Mouse (Mus musculus) neural tube, embryonic 13.5 days (tissue): ENCODE results near the gene Gm5129. TPM values are rescaled to one million over a fixed set of nuclear protein-coding genes. Genes with fewer than 3 reads are reported as not detected.
A peak's percentile ranks its signal among the peaks of the same experiment; 100 is the strongest.
"Not testable (repeated sequence)": the region's sequence is repeated elsewhere in the genome, so short reads cannot be mapped to it uniquely, and the experiment has no call there.

ENCODE experiments used
- ATAC-seq: fragments of 200-750 bp; cut with Nextera tagmentation; 2 replicates; pipeline ENCODE4 v1.8.0; 2017; ENCODE audit warnings: low read depth, mild to moderate bottlenecking, moderate TSS enrichment, moderate library complexity
- H3K27ac ChIP-seq: fragments of 300-500 bp; sonication (generic); replicated peaks from 2 replicates; pipeline ENCODE4 v1.5.1; 2015; ENCODE audit warnings: moderate library complexity, mild to moderate bottlenecking, inconsistent platforms
- H3K27me3 ChIP-seq: fragments of 300-500 bp; sonication (generic); 2 replicates; pipeline ENCODE4 v1.6.1; 2015; ENCODE audit warnings: mild to moderate bottlenecking, inconsistent platforms
- H3K36me3 ChIP-seq: fragments of 300-500 bp; sonication (generic); 2 replicates; pipeline ENCODE4 v1.6.1; 2015; ENCODE audit warnings: mild to moderate bottlenecking, inconsistent platforms
- H3K4me1 ChIP-seq: fragments of 300-500 bp; sonication (generic); replicated peaks from 2 replicates; pipeline ENCODE4 v1.6.1; 2015; ENCODE audit warnings: inconsistent platforms
- H3K4me2 ChIP-seq: fragments of 300-500 bp; sonication (generic); 2 replicates; pipeline ENCODE4 v1.6.1; 2015; ENCODE audit warnings: inconsistent platforms, mild to moderate bottlenecking, moderate library complexity
- H3K4me3 ChIP-seq: fragments of 300-500 bp; sonication (generic); 2 replicates; pipeline ENCODE4 v1.5.1; 2015; ENCODE audit warnings: mild to moderate bottlenecking, inconsistent platforms
- H3K9ac ChIP-seq: fragments of 300-500 bp; sonication (generic); 2 replicates; pipeline ENCODE4 v1.6.1; 2015; ENCODE audit warnings: moderate library complexity, mild to moderate bottlenecking, inconsistent platforms
- H3K9me3 ChIP-seq: fragments of 300-500 bp; sonication (generic); 2 replicates; pipeline ENCODE4 v1.6.1; 2016; ENCODE audit warnings: inconsistent platforms
- WGBS: fragments of 180-500 bp; shearing (Covaris S2); methylation state at CpG from one replicate; pipeline ENCODE4 v1.1.7; 2015; 5-methylcytosine and 5-hydroxymethylcytosine counted together
- polyA plus RNA-seq: library from polyadenylated mRNA; unstranded; fragments of >200 nt; fragmentation: Nextera tagmentation; extraction: Ambion mirVana; gene quantifications from 2 replicates; pipeline ENCODE4 v1.2.1, GENCODE M21; 2015

Gm5129 gene
- polyA plus RNA-seq = not detected in 2 replicates

DNA sequence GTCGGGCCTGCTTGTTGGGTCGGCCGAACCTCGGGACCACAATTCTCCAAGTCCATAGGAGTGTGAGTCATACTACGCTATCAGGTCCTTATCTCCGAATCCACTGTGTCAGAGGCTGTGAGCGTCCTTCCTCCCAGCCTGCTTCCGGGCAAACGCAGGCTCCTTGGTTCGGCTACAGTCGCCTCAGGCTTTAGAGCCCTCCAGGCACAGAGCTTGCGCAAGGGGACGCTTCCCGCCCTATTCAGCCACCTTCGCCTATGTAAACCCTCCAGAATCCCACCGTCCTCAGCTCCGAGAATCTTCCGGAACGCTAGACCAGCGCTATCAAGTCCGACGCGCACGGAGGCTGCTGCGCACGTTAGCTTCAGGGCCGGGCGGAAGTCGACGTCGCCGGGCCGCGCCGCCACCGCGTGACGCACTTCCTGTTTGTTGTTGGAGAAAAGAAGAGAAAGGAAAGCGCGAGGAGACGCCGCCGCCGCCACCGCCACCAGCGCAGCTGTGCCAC lies at the start of gene Gm5129, which contains the start of gene Dnajb6:
Gene Gm5129 (minus strand): TSS at position 380 of the 505 bp plus-strand sequence.
Gene Dnajb6 (plus strand): TSS at position 132 of the 505 bp plus-strand sequence.
- Histone ChIP-seq H3K9ac (peak within 1 kb of the TSS; percentile 87), H3K9me3 (no peaks in the 10 kb centered on the region), H3K4me1 (peaks cover 42% of the 10 kb centered on the region), H3K27ac (peak within 1 kb of the TSS; percentile 96), H3K27me3 (no peaks in the 10 kb centered on the region), H3K4me2 (peak within 1 kb of the TSS; percentile 88), H3K4me3 (peak within 1 kb of the TSS; percentile 82), H3K36me3 (no peaks in the 10 kb centered on the region)
- WGBS = under 1% methylated on average over 46 of the region's 46 CpGs
- ATAC-seq = peak; percentile 98

DNA sequence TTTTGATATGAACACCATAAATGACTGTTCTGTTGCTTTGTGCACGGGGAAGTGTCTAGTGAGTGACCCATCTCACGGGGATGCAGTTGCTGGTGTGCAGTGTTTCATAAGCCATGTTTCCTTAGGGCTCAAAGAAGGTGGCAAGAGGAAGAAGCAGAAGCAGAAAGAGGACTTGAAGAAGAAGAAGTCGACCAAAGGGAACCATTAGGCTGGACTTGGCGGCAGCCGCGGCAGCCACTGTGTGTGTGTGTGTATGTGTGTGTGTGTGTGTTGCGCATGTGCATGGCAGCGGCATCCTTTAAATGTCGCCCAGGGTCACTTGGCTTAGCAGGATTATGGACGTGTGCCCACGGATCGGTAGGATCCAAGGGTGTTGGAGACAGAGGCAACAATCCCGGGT lies 49.2 kb upstream of the Gm5129 start:
- H3K9ac ChIP-seq, H3K4me2 ChIP-seq: not testable (repeated sequence)
- 92% methylated on average over 11 of the region's 13 CpGs for WGBS

DNA sequence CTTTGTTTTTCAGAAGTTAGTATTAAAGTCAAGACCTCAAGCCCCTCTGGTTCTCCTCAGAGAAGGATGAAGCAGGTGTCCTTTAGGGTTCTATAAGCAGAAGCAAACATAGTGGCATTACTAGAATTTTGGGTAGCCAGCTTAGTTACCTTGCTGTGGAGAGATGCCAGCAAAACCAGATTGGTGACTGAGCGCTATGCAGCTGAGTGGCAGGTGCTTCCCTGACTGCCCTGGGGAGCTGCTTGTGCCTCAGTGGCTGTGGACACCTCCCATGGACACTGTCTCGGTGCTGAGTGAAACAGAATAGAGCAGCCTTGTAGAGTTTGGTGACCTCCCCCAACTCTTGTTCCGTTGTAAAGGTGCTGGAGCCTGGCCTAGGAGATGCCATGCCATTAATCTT lies 46.5 kb upstream of the Gm5129 start:
- Histone ChIP-seq H3K27me3 (no peaks in the 10 kb centered on the region), H3K9ac (no peak overlapping the region), H3K4me3 (no peak overlapping the region), H3K4me1 (no peaks in the 10 kb centered on the region), H3K27ac (no peak overlapping the region), H3K4me2 (no peak overlapping the region), H3K9me3 (no peaks in the 10 kb centered on the region), H3K36me3 (peaks cover 33% of the 10 kb centered on the region; the same call in 1 of the 2 replicates)
- no peak for ATAC-seq
- 88% methylated on average over 3 of the region's 3 CpGs for WGBS

More for the DNA sequence above, 49.2 kb upstream of the Gm5129 start:
- H3K4me3 ChIP-seq, H3K27me3 ChIP-seq, H3K9me3 ChIP-seq, H3K4me1 ChIP-seq, H3K27ac ChIP-seq, ATAC-seq: not testable (repeated sequence)
- peaks cover 18% of the 10 kb centered on the region; the same call in 1 of the 2 replicates for H3K36me3 ChIP-seq

DNA sequence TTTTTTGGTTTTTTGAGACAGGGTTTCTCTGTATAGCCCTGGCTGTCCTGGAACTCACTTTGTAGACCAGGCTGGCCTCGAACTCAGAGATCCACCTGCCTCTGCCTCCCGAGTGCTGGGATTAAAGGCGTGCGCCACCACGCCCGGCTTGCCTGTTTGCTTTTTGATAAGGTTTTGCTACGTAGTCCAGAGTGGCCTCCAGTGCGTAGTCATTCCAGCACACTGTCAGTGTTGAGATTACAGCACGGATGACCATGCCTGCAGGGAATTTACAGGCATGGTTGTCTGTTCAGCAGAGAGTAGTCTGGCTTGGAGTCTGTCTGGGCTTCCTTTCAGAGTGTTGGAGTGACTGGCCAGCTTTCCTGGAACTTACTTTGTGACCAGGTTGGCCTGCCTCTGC lies 44.0 kb upstream of the Gm5129 start:
- H3K9ac ChIP-seq, H3K9me3 ChIP-seq, H3K4me3 ChIP-seq, ATAC-seq, H3K27ac ChIP-seq, H3K4me1 ChIP-seq, H3K4me2 ChIP-seq, H3K27me3 ChIP-seq: not testable (repeated sequence)
- H3K36me3 ChIP-seq = peaks cover 37% of the 10 kb centered on the region
- WGBS = 94% methylated on average over 9 of the region's 9 CpGs

DNA sequence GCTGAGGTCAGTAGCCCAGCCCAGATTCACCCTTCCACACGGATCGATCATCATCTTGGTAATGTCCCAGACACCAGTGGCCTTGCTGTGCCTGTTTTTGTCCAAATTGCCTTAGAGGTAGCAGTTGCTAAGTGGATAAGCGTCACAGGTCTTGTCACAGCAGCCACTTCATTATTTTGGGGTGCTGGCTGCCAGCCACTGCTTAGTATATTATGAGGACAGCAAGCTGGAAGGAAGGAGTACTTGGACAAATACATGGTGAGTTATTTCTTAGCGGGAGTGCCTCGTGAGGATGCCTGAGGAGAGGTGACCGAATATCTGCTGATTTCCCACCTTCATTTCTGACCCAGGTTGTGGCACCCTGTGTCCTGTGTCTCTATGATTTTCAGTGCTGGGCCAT lies 42.3 kb upstream of the Gm5129 start:
- no peaks in the 10 kb centered on the region for H3K4me1 ChIP-seq
- peaks cover 44% of the 10 kb centered on the region for H3K36me3 ChIP-seq
- H3K4me2 ChIP-seq = no peak overlapping the region
- no peak overlapping the region for H3K27ac ChIP-seq
- H3K27me3 ChIP-seq = no peaks in the 10 kb centered on the region
- H3K9ac ChIP-seq = no peak overlapping the region
- H3K4me3 ChIP-seq = no peak overlapping the region
- no peak for ATAC-seq
- no peaks in the 10 kb centered on the region for H3K9me3 ChIP-seq
- 95% methylated on average over 6 of the region's 6 CpGs for WGBS

DNA sequence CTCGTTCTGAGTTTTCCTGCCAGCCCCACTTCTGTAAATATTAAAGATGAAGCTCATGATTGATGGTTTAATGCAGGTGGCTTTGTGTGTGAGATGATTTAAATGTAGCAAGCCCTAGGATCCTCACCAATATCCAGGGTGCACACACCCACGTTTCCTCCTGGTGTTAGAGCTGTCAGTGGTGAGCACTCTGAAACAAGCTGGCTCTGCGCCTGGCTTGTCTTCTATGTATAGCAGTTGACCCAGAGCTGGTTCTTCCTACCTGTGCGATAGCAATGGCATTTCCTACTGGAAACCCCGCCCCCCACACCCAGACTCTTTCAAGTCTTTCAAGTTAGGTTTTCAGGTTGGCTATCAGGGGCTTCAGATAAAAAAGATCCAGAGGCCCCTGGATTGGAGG lies 39.7 kb upstream of the Gm5129 start:
- Histone ChIP-seq H3K9me3 (no peaks in the 10 kb centered on the region), H3K4me1 (no peaks in the 10 kb centered on the region), H3K27me3 (no peaks in the 10 kb centered on the region), H3K4me2 (no peak overlapping the region), H3K36me3 (peaks cover 45% of the 10 kb centered on the region), H3K9ac (no peak overlapping the region), H3K4me3 (no peak overlapping the region), H3K27ac (no peak overlapping the region)
- WGBS = 92% methylated on average over 5 of the region's 5 CpGs
- ATAC-seq = no peak

DNA sequence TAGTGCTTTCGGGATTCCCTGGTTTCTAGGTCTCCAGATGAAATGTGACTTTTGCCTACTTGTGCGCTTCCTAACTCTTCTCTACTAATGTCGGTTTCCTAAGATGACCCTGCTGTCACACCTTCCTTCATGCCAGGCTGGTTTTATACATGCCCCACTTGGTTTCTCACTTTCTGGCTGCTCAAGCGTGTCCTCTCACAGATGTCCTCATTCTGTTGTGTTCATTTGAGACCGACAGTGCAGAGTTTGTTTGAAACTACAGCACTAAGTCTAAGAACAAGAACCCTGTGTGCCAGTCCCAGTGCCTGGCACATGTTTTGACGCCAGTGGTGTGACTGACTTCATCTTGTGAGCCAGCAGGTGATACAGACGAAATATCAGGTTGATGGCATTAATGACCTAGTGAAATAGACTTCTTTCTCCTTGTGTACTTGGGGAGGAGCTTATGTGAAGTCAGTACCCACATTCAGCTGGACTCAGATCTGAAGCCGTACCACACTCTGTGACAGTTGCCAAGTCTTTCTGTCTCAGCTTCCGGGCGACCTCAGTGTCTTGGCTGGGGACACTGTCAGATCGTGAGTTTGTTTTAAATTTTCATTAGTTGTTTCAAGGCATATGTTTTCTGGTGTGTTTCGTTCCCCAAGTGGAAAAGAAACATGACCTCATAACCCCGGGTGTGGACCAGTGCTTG lies 37.9 kb upstream of the Gm5129 start:
- 88% methylated on average over 13 of the region's 13 CpGs for WGBS
- H3K9me3 ChIP-seq = no peaks in the 10 kb centered on the region
- no peak overlapping the region for H3K27ac ChIP-seq
- H3K36me3 ChIP-seq = peaks cover 45% of the 10 kb centered on the region
- no peak for ATAC-seq
- H3K4me3 ChIP-seq = no peak overlapping the region
- H3K27me3 ChIP-seq = no peaks in the 10 kb centered on the region
- H3K4me1 ChIP-seq = no peaks in the 10 kb centered on the region
- no peak overlapping the region for H3K9ac ChIP-seq
- no peak overlapping the region for H3K4me2 ChIP-seq

DNA sequence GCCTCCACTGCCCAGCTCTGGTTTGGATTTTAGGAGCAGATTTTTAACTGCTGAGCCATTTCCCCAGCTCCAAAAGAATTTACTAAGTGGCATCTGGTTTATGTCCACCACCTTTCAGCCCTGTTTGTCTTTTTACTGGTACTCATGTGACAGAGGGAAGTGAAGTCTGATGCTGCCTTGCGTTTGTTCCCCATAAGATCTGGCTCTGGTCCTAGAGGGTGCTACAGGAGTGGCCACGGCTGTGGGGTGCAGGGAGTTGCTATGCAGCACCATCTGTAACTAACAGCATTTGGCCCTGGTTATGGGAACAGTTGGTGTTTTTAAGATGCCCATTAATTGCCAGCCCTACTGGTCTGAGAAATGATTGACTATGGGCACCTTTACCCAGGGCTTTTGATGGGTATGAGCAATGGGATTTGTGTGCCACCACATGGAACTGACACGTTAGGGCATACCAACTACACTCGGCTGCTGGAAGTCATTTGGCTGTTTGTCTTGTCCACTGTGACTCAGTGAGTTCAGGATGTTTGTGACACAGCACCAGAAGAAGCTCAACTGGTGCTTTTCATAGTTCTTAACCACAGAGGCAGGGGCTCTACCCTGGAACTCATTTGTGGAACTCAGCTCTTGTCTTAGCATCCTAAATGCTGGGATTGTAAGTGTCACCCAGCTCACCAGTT lies 37.1 kb upstream of the Gm5129 start:
- Histone ChIP-seq H3K4me2 (no peak overlapping the region), H3K36me3 (peaks cover 45% of the 10 kb centered on the region), H3K9ac (no peak overlapping the region), H3K27ac (no peak overlapping the region), H3K27me3 (no peaks in the 10 kb centered on the region), H3K4me1 (no peaks in the 10 kb centered on the region), H3K9me3 (no peaks in the 10 kb centered on the region), H3K4me3 (no peak overlapping the region)
- ATAC-seq = no peak
- WGBS = 89% methylated on average over 4 of the region's 4 CpGs

DNA sequence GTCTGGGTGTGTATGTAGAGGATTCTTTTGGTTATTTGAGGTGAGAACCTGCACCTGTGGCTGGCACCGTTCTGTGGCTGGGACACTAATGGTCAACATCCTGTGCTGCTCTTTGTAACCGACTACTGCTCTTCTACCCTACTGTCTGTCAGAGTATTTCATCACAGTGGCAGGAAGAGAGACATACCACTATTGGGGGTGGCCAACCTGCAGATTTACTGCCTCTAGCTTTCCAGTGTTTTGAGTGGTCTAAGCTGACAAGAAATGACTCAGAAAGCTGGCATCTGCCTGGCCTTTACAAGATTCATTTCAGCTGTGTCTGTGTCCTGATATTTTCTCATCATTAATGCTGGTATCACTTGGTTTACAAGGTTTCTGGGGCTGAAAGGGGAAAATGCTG lies 36.3 kb upstream of the Gm5129 start:
- H3K9ac ChIP-seq = no peak overlapping the region
- no peak overlapping the region for H3K4me2 ChIP-seq
- no peaks in the 10 kb centered on the region for H3K27me3 ChIP-seq
- peaks cover 50% of the 10 kb centered on the region for H3K36me3 ChIP-seq
- no peak for ATAC-seq
- no peaks in the 10 kb centered on the region for H3K4me1 ChIP-seq
- no peaks in the 10 kb centered on the region for H3K9me3 ChIP-seq
- H3K4me3 ChIP-seq = no peak overlapping the region
- no peak overlapping the region for H3K27ac ChIP-seq
- 89% methylated on average over 2 of the region's 2 CpGs for WGBS

DNA sequence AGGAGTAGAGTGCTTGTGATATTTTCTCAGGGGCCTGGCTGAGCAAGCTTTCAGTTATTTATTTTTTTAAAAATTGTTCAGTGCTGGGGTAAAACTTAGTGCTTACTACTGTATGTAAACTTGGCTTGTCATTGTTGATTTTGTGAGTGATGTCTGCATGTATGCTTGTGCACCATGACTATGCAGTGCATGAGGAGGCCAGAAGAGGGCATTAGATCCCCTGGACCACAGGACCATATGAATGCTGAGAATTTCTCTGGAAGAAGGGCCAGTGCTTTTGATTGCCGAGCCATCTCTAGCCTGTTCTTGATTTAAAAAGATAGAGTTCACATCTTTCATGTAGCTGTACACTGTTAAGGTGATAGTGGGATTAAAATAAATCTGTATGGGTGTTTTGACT lies 35.2 kb upstream of the Gm5129 start:
- Histone ChIP-seq H3K27ac (no peak overlapping the region), H3K9me3 (no peaks in the 10 kb centered on the region), H3K36me3 (peaks cover 49% of the 10 kb centered on the region), H3K9ac (no peak overlapping the region), H3K4me2 (no peak overlapping the region), H3K27me3 (no peaks in the 10 kb centered on the region), H3K4me3 (no peak overlapping the region), H3K4me1 (no peaks in the 10 kb centered on the region)
- 80% methylated on average over 1 of the region's 1 CpGs for whole genome bisulfite sequencing
- ATAC-seq = no peak

DNA sequence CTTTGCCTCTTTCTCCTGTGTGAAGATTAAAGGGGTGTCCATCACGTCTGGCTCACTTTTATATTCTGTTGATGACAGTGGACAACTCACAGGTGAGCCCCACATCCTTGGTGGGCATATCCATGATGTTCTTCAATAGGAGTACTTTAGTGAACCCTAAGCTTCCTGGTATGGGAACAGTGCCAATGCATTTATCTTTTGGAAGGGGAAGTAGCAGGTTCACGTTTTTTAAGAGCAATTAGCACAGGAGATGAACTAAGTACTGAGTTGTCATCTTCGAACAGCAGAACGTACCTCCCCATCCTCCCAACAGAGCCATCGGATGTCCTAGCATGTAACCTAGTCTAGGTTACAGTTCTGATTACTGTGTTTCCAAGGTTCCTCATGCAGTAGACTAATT lies 23.6 kb upstream of the Gm5129 start:
- ATAC-seq = no peak
- H3K36me3 ChIP-seq = peaks cover 84% of the 10 kb centered on the region
- no peak overlapping the region for H3K9ac ChIP-seq
- H3K4me3 ChIP-seq = no peak overlapping the region
- no peak overlapping the region for H3K27ac ChIP-seq
- H3K4me2 ChIP-seq = no peak overlapping the region
- H3K4me1 ChIP-seq = no peaks in the 10 kb centered on the region
- H3K9me3 ChIP-seq = no peaks in the 10 kb centered on the region
- 91% methylated on average over 5 of the region's 5 CpGs for WGBS
- no peaks in the 10 kb centered on the region for H3K27me3 ChIP-seq

DNA sequence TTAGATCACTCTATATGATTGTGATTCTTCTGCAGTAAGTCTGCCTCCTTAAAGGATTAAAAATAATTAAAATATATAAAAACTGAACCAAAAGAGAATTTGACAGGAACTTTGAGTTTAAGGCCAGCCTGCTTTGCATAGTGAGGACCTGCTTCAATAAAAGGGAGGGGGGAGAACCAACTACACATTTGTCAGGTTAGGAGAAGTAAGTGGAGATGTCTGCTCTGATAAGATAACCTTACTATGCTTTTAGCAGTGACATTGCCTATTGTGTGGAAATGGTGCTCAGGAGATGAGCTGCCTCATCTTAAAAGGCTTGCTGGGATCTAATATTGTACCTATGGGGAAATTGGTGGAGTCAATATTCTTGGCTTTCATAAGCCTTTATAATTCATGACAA lies 17.2 kb upstream of the Gm5129 start:
- Histone ChIP-seq H3K4me2 (no peak overlapping the region), H3K4me3 (no peak overlapping the region), H3K27ac (no peak overlapping the region), H3K27me3 (no peaks in the 10 kb centered on the region), H3K4me1 (no peaks in the 10 kb centered on the region), H3K9me3 (no peaks in the 10 kb centered on the region), H3K9ac (no peak overlapping the region), H3K36me3 (peaks cover 82% of the 10 kb centered on the region)
- no peak for ATAC-seq
